Mouse (Mus musculus) Patski (cell line): ENCODE data around the gene Scnm1. TPM values are rescaled to one million over a fixed set of nuclear protein-coding genes. Genes with fewer than 3 reads are reported as not detected.

Experiments
- ATAC-seq: fragments of 100-300 bp; one replicate; pipeline ENCODE4 v1.8.0; 2021
- CTCF ChIA-PET: fragments of 350-600 bp; sonication (Branson Sonifier 250); formaldehyde crosslinking; loops from one replicate; lab custom pipeline; 2022; ENCODE audit warnings: inconsistent platforms; lab: Charles Lee
- POLR2A ChIA-PET: fragments of 350-600 bp; sonication (Branson Sonifier 250); formaldehyde crosslinking; loops from one replicate; lab custom pipeline; 2022; ENCODE audit warnings: antibody characterized with exemption, inconsistent platforms; lab: Charles Lee
- DNase-seq: peaks from one replicate; pipeline ENCODE4 v3.0.0-alpha.2; 2011; ENCODE audit warnings: low read depth, low spot score
- H3K27me3 ChIP-seq: fragments of 371-371 bp; one replicate; pipeline ENCODE4 v1.5.1; 2021
- CTCF ChIP-seq: fragments of 100-300 bp; IDR thresholded peaks from one replicate; pipeline ENCODE4 v1.5.1; 2021
- in situ Hi-C: fragments of 300-500 bp; cut with MboI; formaldehyde crosslinking; loops from 3 replicates; pipeline ENCODE4 v1.11.1; 2018; ENCODE audit warnings: low pct_unique_long_range_greater_than_20kb, mixed read lengths
- polyA plus RNA-seq: library from polyadenylated mRNA; unstranded; gene quantifications from one replicate; pipeline ENCODE4 v1.2.3, GENCODE M21; 2021

Scnm1 gene
- polyA plus RNA-seq, 1 experiment from 2014 or later, result 54.6 TPM

GRCm38 (mm10) chr3:95100854-95101253, 33.0 kb downstream of the Scnm1 start:
- DNase-seq, result no peak
- CTCF ChIA-PET, result interaction anchor here (0.8 to 8.5 kb wide), 7 partner anchors 9 to 48 kb away, joined by 3 to 47 read pairs (median 3); partner anchors contain the start of gene Tmod4
- no peak for ATAC-seq
- H3K27me3 ChIP-seq, result no peaks in the 10 kb centered on the region
- no peak for TF ChIP-seq CTCF
- in situ Hi-C loops, result no loop called here
- POLR2A ChIA-PET, result interaction anchor here (0.6 to 0.7 kb wide), 3 partner anchors 45 to 60 kb away, joined by 3 to 4 read pairs (median 3); no protein-coding TSS in a partner anchor

- DNase-seq (no peak), ATAC-seq (no peak)
- in situ Hi-C loops, result no loop called here
- no peaks in the 10 kb centered on the region for H3K27me3 ChIP-seq
- no peak for TF ChIP-seq CTCF
- POLR2A ChIA-PET, result interaction anchor here (1.5 kb wide), 1 partner anchor 9 kb away, joined by 3 read pairs; no protein-coding TSS in a partner anchor
- CTCF ChIA-PET, result interaction anchor here (0.8 to 5.7 kb wide), 6 partner anchors 12 to 35 kb away, joined by 3 to 47 read pairs (median 8); partner anchors contain the start of gene Pip5k1a
Measured at GRCm38 (mm10) chr3:95088071-95088470, 45.7 kb downstream of the Scnm1 start.

Other genes with a start within 250 kb of the Scnm1 start
- 585 TPM for gene Psmb4, start 247.1 kb downstream of the Scnm1 start, polyA plus RNA-seq
- gene Selenbp1, start 201.0 kb downstream of the Scnm1 start, polyA plus RNA-seq, result 2.3 TPM
- 22.8 TPM for gene Rfx5, start 179.9 kb downstream of the Scnm1 start, polyA plus RNA-seq
- 85.2 TPM for gene Pi4kb, start 159.3 kb downstream of the Scnm1 start, polyA plus RNA-seq
- gene Zfp687, start 118.6 kb downstream of the Scnm1 start, polyA plus RNA-seq, result 66.7 TPM
- gene Psmd4, start 91.4 kb downstream of the Scnm1 start, polyA plus RNA-seq, result 355 TPM
- gene Pip5k1a, start 27.1 kb downstream of the Scnm1 start, polyA plus RNA-seq, result 94.1 TPM
- 120 TPM for gene Vps72, start 23.0 kb downstream of the Scnm1 start, polyA plus RNA-seq
- gene Tmod4, start 9.5 kb downstream of the Scnm1 start, polyA plus RNA-seq, result 0.44 TPM
- 16.6 TPM for gene Lysmd1, start 77 bp upstream of the Scnm1 start, polyA plus RNA-seq
- 0.63 TPM for gene Tnfaip8l2, start 8.3 kb upstream of the Scnm1 start, polyA plus RNA-seq
- 17.0 TPM for gene Sema6c, start 26.4 kb upstream of the Scnm1 start, polyA plus RNA-seq
- 25.8 TPM for gene Gabpb2, start 83.9 kb upstream of the Scnm1 start, polyA plus RNA-seq
- gene Cdc42se1, start 94.7 kb upstream of the Scnm1 start, polyA plus RNA-seq, result 165 TPM
- gene Mllt11, start 98.2 kb upstream of the Scnm1 start, polyA plus RNA-seq, result 65.8 TPM
- 0.06 TPM for gene Gm128, start 107.6 kb upstream of the Scnm1 start, polyA plus RNA-seq
- gene Bnipl, start 117.2 kb upstream of the Scnm1 start, polyA plus RNA-seq, result 0.24 TPM
- 80.5 TPM for gene Mindy1, start 147.3 kb upstream of the Scnm1 start, polyA plus RNA-seq
- 42.2 TPM for gene Prune1, start 148.1 kb upstream of the Scnm1 start, polyA plus RNA-seq
- gene Anxa9, start 173.2 kb upstream of the Scnm1 start, polyA plus RNA-seq, result 7.1 TPM
- 366 TPM for gene Cers2, start 180.8 kb upstream of the Scnm1 start, polyA plus RNA-seq
- gene Setdb1, start 223.2 kb upstream of the Scnm1 start, polyA plus RNA-seq, result 58.6 TPM